Mouse (Mus musculus) liver, postnatal 0 days (tissue): ENCODE measurements around the gene Rab27a. TPM values are rescaled to one million over a fixed set of nuclear protein-coding genes. Genes with fewer than 3 reads are reported as not detected.

Experiments
- ATAC-seq: fragments of 200-750 bp; cut with Nextera tagmentation; 2 replicates; pipeline ENCODE4 v1.8.0; 2017; ENCODE audit warnings: mild to moderate bottlenecking, moderate library complexity
- DNase-seq: peaks from one replicate; pipeline ENCODE4 v3.0.0-alpha.2; 2016
- H3K27ac ChIP-seq: fragments of 300-500 bp; sonication (generic); 2 replicates; pipeline ENCODE4 v1.5.1; 2014; ENCODE audit warnings: antibody characterized with exemption, moderate library complexity, mild to moderate bottlenecking, low read depth
- H3K27me3 ChIP-seq: fragments of 300-500 bp; sonication (generic); 2 replicates; pipeline ENCODE4 v1.6.1; 2014; ENCODE audit warnings: low read length, control low read depth, mixed read lengths; ENCODE audit not compliant: insufficient read depth
- H3K36me3 ChIP-seq: fragments of 300-500 bp; sonication (generic); replicated peaks from 2 replicates; pipeline ENCODE4 v1.6.1; 2014; ENCODE audit warnings: mild to moderate bottlenecking, control low read depth, low read length, moderate library complexity, mixed read lengths; ENCODE audit not compliant: insufficient read depth
- H3K4me1 ChIP-seq: fragments of 300-500 bp; sonication (generic); 2 replicates; pipeline ENCODE4 v1.6.1; 2014; ENCODE audit warnings: antibody characterized with exemption, mild to moderate bottlenecking, control low read depth; ENCODE audit not compliant: insufficient read depth
- H3K4me2 ChIP-seq: fragments of 300-500 bp; sonication (generic); 2 replicates; pipeline ENCODE4 v1.6.1; 2014; ENCODE audit warnings: low read depth, mild to moderate bottlenecking, low read length, moderate library complexity, mixed read lengths
- H3K4me3 ChIP-seq: fragments of 300-500 bp; sonication (generic); 2 replicates; pipeline ENCODE4 v1.5.1; 2014; ENCODE audit warnings: low read depth, low read length
- H3K9ac ChIP-seq: fragments of 300-500 bp; sonication (generic); replicated peaks from 2 replicates; pipeline ENCODE4 v1.6.1; 2014; ENCODE audit warnings: mild to moderate bottlenecking, moderate library complexity
- H3K9me3 ChIP-seq: fragments of 300-500 bp; sonication (generic); 2 replicates; pipeline ENCODE4 v1.6.1; 2016; ENCODE audit warnings: mild to moderate bottlenecking, control low read depth, low read length, mixed read lengths
- CTCF ChIP-seq: sonication (generic); IDR thresholded peaks from 2 replicates; pipeline ENCODE4 v1.5.1; 2016; ENCODE audit warnings: antibody characterized with exemption, low read depth
- EP300 ChIP-seq: IDR thresholded peaks from 2 replicates; pipeline ENCODE4 v1.6.1; 2016; ENCODE audit warnings: antibody characterized with exemption, low read depth, mild to moderate bottlenecking
- WGBS: fragments of 180-500 bp; shearing (Covaris S2); extraction: QIAGEN DNeasy Blood & Tissue Kit; methylation state at CpG from one replicate; pipeline ENCODE4 v1.1.7; 2014; ENCODE audit not compliant: insufficient replicate concordance; 5-methylcytosine and 5-hydroxymethylcytosine counted together
- microRNA-seq: library from miRNA; unstranded; fragments of <30 nt; microRNA quantifications from one replicate; pipeline ENCODE4, GENCODE M21; 2016
- polyA plus RNA-seq: library from polyadenylated mRNA; unstranded; fragments of >200 nt; fragmentation: Nextera tagmentation; extraction: Ambion mirVana; gene quantifications from 2 replicates; pipeline ENCODE4 v1.2.1, GENCODE M21; 2015

Gene Rab27a
- polyA plus RNA-seq, 1 experiment from 2014 or later = 7.0 TPM

- no peaks in the 10 kb centered on the region for H3K36me3 ChIP-seq
- TF ChIP-seq EP300 (no peak), CTCF (no peak)
- 56% methylated on average over 11 of the region's 11 CpGs for WGBS
- H3K9ac ChIP-seq = no peak overlapping the region
- no peak for ATAC-seq
- DNase-seq = no peak
- H3K27me3 ChIP-seq = no peaks in the 10 kb centered on the region
- H3K4me3 ChIP-seq = no peak overlapping the region
- no peaks in the 10 kb centered on the region for H3K9me3 ChIP-seq
- H3K4me1 ChIP-seq = no peaks in the 10 kb centered on the region
- H3K4me2 ChIP-seq = no peak overlapping the region
- H3K27ac ChIP-seq = no peak overlapping the region
Observed at GRCm38 (mm10) chr9:73137341-73137886, 92.8 kb downstream of the Rab27a start.

Small RNA genes lying within 50 kb of the gene (microRNA-seq; reads per million reads assigned to microRNA genes)
- not detected for gene Gm27353

Other genes starting within 250 kb of the Rab27a start
- gene Prtg, start 238.0 kb upstream of the Rab27a start, polyA plus RNA-seq = 0.06 and 0.09 TPM in 2 replicates
- gene Pygo1, start 119.2 kb upstream of the Rab27a start, polyA plus RNA-seq = 0.06 and 0.08 TPM in 2 replicates
- gene Dyx1c1, start 86.1 kb upstream of the Rab27a start, polyA plus RNA-seq = 0.19 and 0.26 TPM in 2 replicates
- not detected in 2 replicates for gene Gm44503, start 86.0 kb upstream of the Rab27a start, polyA plus RNA-seq
- gene Ccpg1os, start 59.5 kb upstream of the Rab27a start, polyA plus RNA-seq = 4.8 and 5.4 TPM in 2 replicates
- gene Ccpg1, start 59.4 kb upstream of the Rab27a start, polyA plus RNA-seq = 14.6 and 15.2 TPM in 2 replicates
- gene Pigb, start 4.5 kb upstream of the Rab27a start, polyA plus RNA-seq = 2.9 and 3.1 TPM in 2 replicates
- gene Khdc3, start 57.0 kb downstream of the Rab27a start, polyA plus RNA-seq = 0.14 TPM in 1 of 2 replicates, not detected in the other
- gene Gm20509, start 57.6 kb downstream of the Rab27a start, polyA plus RNA-seq = not detected in 2 replicates
- gene Rsl24d1, start 68.6 kb downstream of the Rab27a start, polyA plus RNA-seq = 39.0 and 41.4 TPM in 2 replicates